Mouse (Mus musculus): ENCODE data around the gene Rpp21.

Gene Rpp21

GRCm38 (mm10) chr17:36257969-36258368 is at the start of gene Rpp21:
Gene Rpp21, minus strand, starts transcription at chr17:36258069.
- no peak for DNase-seq (ENCODE audit: low read depth, low spot score)

GRCm38 (mm10) chr17:36286390-36286789 is 28.5 kb upstream of the Rpp21 start, which contains the start of gene H2-M10.2:
Gene H2-M10.2, minus strand, starts transcription at chr17:36286490.
- no peak for DNase-seq (ENCODE audit: low read depth, low spot score)

- no peak for DNase-seq (ENCODE audit: low read depth, low spot score)
Observed at GRCm38 (mm10) chr17:36281521-36282245, 23.8 kb upstream of the Rpp21 start.

- DNase-seq (ENCODE audit: low read depth, low spot score), result no peak
Observed at GRCm38 (mm10) chr17:36274776-36275175, 16.9 kb upstream of the Rpp21 start.

- DNase-seq (ENCODE audit: low read depth, low spot score), result no peak
Observed at GRCm38 (mm10) chr17:36273796-36274195, 15.9 kb upstream of the Rpp21 start.

GRCm38 (mm10) chr17:36272643-36273366 is 14.9 kb upstream of the Rpp21 start:
- no peak for DNase-seq (ENCODE audit: low read depth, low spot score)

GRCm38 (mm10) chr17:36271586-36272256 is 13.9 kb upstream of the Rpp21 start, which contains the start of gene Trim39:
Gene Trim39, minus strand, starts transcription at chr17:36272247.
- DNase-seq (ENCODE audit: low read depth, low spot score), result peak; percentile 88

- DNase-seq (ENCODE audit: low read depth, low spot score), result peak; percentile 87
Observed at GRCm38 (mm10) chr17:36270956-36271585, 13.2 kb upstream of the Rpp21 start.

- DNase-seq (ENCODE audit: low read depth, low spot score), result peak; percentile 77
Observed at GRCm38 (mm10) chr17:36265834-36266233, 8.0 kb upstream of the Rpp21 start.

- DNase-seq (ENCODE audit: low read depth, low spot score), result peak; percentile 47
Observed at GRCm38 (mm10) chr17:36264273-36264925, 6.5 kb upstream of the Rpp21 start.

GRCm38 (mm10) chr17:36261511-36262166 is 3.8 kb upstream of the Rpp21 start:
- DNase-seq (ENCODE audit: low read depth, low spot score), result no peak

- peak; percentile 80 for DNase-seq (ENCODE audit: low read depth, low spot score)
Observed at GRCm38 (mm10) chr17:36257241-36257947, 475 bp downstream of the Rpp21 start.

GRCm38 (mm10) chr17:36253087-36253600 is 4.7 kb downstream of the Rpp21 start:
- peak; percentile 96 for DNase-seq (ENCODE audit: low read depth, low spot score)

GRCm38 (mm10) chr17:36252250-36252876 is 5.5 kb downstream of the Rpp21 start:
- peak; percentile 39 for DNase-seq (ENCODE audit: low read depth, low spot score)

- peak; percentile 42 for DNase-seq (ENCODE audit: low read depth, low spot score)
Observed at GRCm38 (mm10) chr17:36248886-36249285, 9.0 kb downstream of the Rpp21 start.

- no peak for DNase-seq (ENCODE audit: low read depth, low spot score)
Observed at GRCm38 (mm10) chr17:36245741-36246140, 12.1 kb downstream of the Rpp21 start.

GRCm38 (mm10) chr17:36244031-36244430 is 13.8 kb downstream of the Rpp21 start:
- peak; percentile 92 for DNase-seq (ENCODE audit: low read depth, low spot score)

- DNase-seq (ENCODE audit: low read depth, low spot score), result no peak
Observed at GRCm38 (mm10) chr17:36240637-36241213, 17.1 kb downstream of the Rpp21 start.

Data from R1 (cell line).